Mouse (Mus musculus): Measurements from ENCODE around the gene Mettl21c.
"Not testable (repeated sequence)": the region's sequence is repeated elsewhere in the genome, so short reads cannot be mapped to it uniquely, and the experiment has no call there.

Mettl21c gene

GRCm38 (mm10) chr1:44019934-44020333, at the start of gene Mettl21c:
TSS of gene Mettl21c (minus strand) at chr1:44020034.
- DNase-seq = no peak

- DNase-seq = peak in 1 of 2 experiments; percentile 57
Measured at GRCm38 (mm10) chr1:44064625-44065024, 44.8 kb upstream of the Mettl21c start.

- no peak for DNase-seq
Measured at GRCm38 (mm10) chr1:44063439-44063838, 43.6 kb upstream of the Mettl21c start.

- no peak for DNase-seq
Measured at GRCm38 (mm10) chr1:44061836-44062235, 42.0 kb upstream of the Mettl21c start, which contains the start of gene Gm8251. TSS of gene Gm8251 (minus strand) at chr1:44061936.

- DNase-seq = no peak
Measured at GRCm38 (mm10) chr1:44057805-44058204, 38.0 kb upstream of the Mettl21c start.

GRCm38 (mm10) chr1:44046556-44046955, 26.7 kb upstream of the Mettl21c start:
- DNase-seq = no peak

- not testable (repeated sequence) for DNase-seq
Measured at GRCm38 (mm10) chr1:44045689-44046088, 25.9 kb upstream of the Mettl21c start.

GRCm38 (mm10) chr1:44042555-44042915, 22.7 kb upstream of the Mettl21c start:
- no peak for DNase-seq

- DNase-seq = peak; percentile 50 to 58
Measured at GRCm38 (mm10) chr1:44041797-44042554, 22.1 kb upstream of the Mettl21c start.

- DNase-seq = no peak
Measured at GRCm38 (mm10) chr1:44032948-44033347, 13.1 kb upstream of the Mettl21c start.

GRCm38 (mm10) chr1:44032213-44032612, 12.4 kb upstream of the Mettl21c start:
- DNase-seq = no peak

GRCm38 (mm10) chr1:44027651-44028050, 7.8 kb upstream of the Mettl21c start:
- DNase-seq = no peak

- DNase-seq = no peak
Measured at GRCm38 (mm10) chr1:44022656-44023055, 2.8 kb upstream of the Mettl21c start.

- no peak for DNase-seq
Measured at GRCm38 (mm10) chr1:44015556-44015955, 4.3 kb downstream of the Mettl21c start.

- no peak for DNase-seq
Measured at GRCm38 (mm10) chr1:44004513-44004912, 15.3 kb downstream of the Mettl21c start.

- DNase-seq = no peak
Measured at GRCm38 (mm10) chr1:43996914-43997589, 22.8 kb downstream of the Mettl21c start.

- DNase-seq = no peak
Measured at GRCm38 (mm10) chr1:43971089-43971488, 48.7 kb downstream of the Mettl21c start.

GRCm38 (mm10) chr1:43969361-43969760, 50.5 kb downstream of the Mettl21c start:
- DNase-seq = no peak

GRCm38 (mm10) chr1:43966756-43967155, 53.1 kb downstream of the Mettl21c start:
- DNase-seq = no peak

GRCm38 (mm10) chr1:43964381-43964780, 55.5 kb downstream of the Mettl21c start:
- DNase-seq = no peak
